Mouse (Mus musculus) granulocyte monocyte progenitor cell, adult 5-6 weeks (primary cell): ENCODE measurements at regions not wholly inside any gene's neighbourhood (a gene's known extent, or its start where the extent isn't known, plus 50 kb on each side); places are given as distances from the start of the nearest gene placed in this dataset.

Experiments
- ATAC-seq: replicated peaks from 2 replicates; pipeline ENCODE4 v1.8.0; 2016; ENCODE audit warnings: mild to moderate bottlenecking, moderate TSS enrichment, inconsistent platforms; ENCODE audit not compliant: poor library complexity, severe bottlenecking

- no peak for ATAC-seq
These were observed 175.6 kb downstream of the Rnf144b start for GRCm38 (mm10) chr13:47298010-47298409.

- ATAC-seq = no peak
These were observed 178.0 kb downstream of the Rnf144b start for GRCm38 (mm10) chr13:47300486-47300885.

GRCm38 (mm10) chr13:47301070-47301469 is 178.6 kb downstream of the Rnf144b start:
- no peak; the same call in 1 of the 2 replicates for ATAC-seq

- ATAC-seq = no peak
These were observed 187.0 kb downstream of the Rnf144b start for GRCm38 (mm10) chr13:47309492-47309891.

GRCm38 (mm10) chr13:47310751-47311202 is 188.3 kb downstream of the Rnf144b start:
- ATAC-seq = no peak

GRCm38 (mm10) chr13:47319549-47319948 is 197.1 kb downstream of the Rnf144b start:
- ATAC-seq = no peak

GRCm38 (mm10) chr13:47321876-47322275 is 199.4 kb downstream of the Rnf144b start:
- ATAC-seq = no peak

- no peak for ATAC-seq
These were observed 213.7 kb downstream of the Rnf144b start for GRCm38 (mm10) chr13:47335996-47336684.

GRCm38 (mm10) chr13:47336865-47337441 is 214.5 kb downstream of the Rnf144b start:
- ATAC-seq = no peak

GRCm38 (mm10) chr13:47339411-47339810 is 217.0 kb downstream of the Rnf144b start:
- ATAC-seq = no peak

- ATAC-seq = no peak
These were observed 219.9 kb downstream of the Rnf144b start for GRCm38 (mm10) chr13:47342361-47342760.

GRCm38 (mm10) chr13:47345576-47345975 is 223.1 kb downstream of the Rnf144b start:
- ATAC-seq = peak; percentile 61

GRCm38 (mm10) chr13:47347835-47348234 is 225.4 kb downstream of the Rnf144b start:
- no peak for ATAC-seq

GRCm38 (mm10) chr13:47348517-47349145 is 226.2 kb downstream of the Rnf144b start:
- ATAC-seq = peak; percentile 69

- ATAC-seq = no peak
These were observed 232.0 kb downstream of the Rnf144b start for GRCm38 (mm10) chr13:47354446-47354845.

GRCm38 (mm10) chr13:47355169-47355568 is 232.7 kb downstream of the Rnf144b start:
- peak; percentile 92 for ATAC-seq

- ATAC-seq = no peak
These were observed 236.5 kb downstream of the Rnf144b start for GRCm38 (mm10) chr13:47358986-47359385.

GRCm38 (mm10) chr13:47365776-47366175 is 243.3 kb downstream of the Rnf144b start:
- no peak for ATAC-seq

GRCm38 (mm10) chr13:47368041-47368823 is 245.8 kb downstream of the Rnf144b start:
- ATAC-seq = no peak

GRCm38 (mm10) chr13:47374583-47374982 is 252.1 kb downstream of the Rnf144b start:
- ATAC-seq = no peak

- no peak for ATAC-seq
These were observed 268.6 kb downstream of the Rnf144b start for GRCm38 (mm10) chr13:47391023-47391422.
